Mouse (Mus musculus) adipose tissue, adult 10 weeks (tissue): Measurements from ENCODE around the gene Pgm1. TPM values are rescaled to one million over a fixed set of nuclear protein-coding genes. Genes with fewer than 3 reads are reported as not detected.

Experiments
- polyA plus RNA-seq: library from polyadenylated mRNA; stranded (reverse); fragments of 350-450 nt; fragmentation: Illumina TruSeq; extraction: RNeasy Lipid Tissue Mini Kit (QIAGEN cat#74804); gene quantifications from one replicate; pipeline ENCODE4 v1.2.3, GENCODE M21; 2014; ENCODE audit warnings: low read depth, low replicate concordance

Gene Pgm1
- 94.2 TPM for polyA plus RNA-seq

GRCm38 (mm10) chr4:99929149-99929612 lies at the start of gene Pgm1:
Gene Pgm1, plus strand, starts transcription at chr4:99929414.

GRCm38 (mm10) chr4:99929613-99930517 lies 651 bp downstream of the Pgm1 start, which contains the start of gene Itgb3bp:
Gene Itgb3bp, minus strand, starts transcription at chr4:99929813.

Other genes with a start within 250 kb of the Pgm1 start
- 11.5 TPM for gene Alg6, start 213.8 kb upstream of the Pgm1 start, polyA plus RNA-seq
- 3.5 TPM for gene Efcab7, start 100.2 kb upstream of the Pgm1 start, polyA plus RNA-seq
- 10.8 TPM for gene Itgb3bp, start 399 bp downstream of the Pgm1 start, polyA plus RNA-seq
- gene Ror1, start 166.4 kb downstream of the Pgm1 start, polyA plus RNA-seq, result 2.3 TPM